Mouse (Mus musculus) G1E (cell line): ENCODE measurements around the gene 5730522E02Rik.

Experiments
- CTCF ChIP-seq: IDR thresholded peaks from 2 replicates; pipeline ENCODE4 v1.5.1; 2012; ENCODE audit warnings: low read depth, low read length, inconsistent platforms, mixed read lengths
- GATA1 ChIP-seq: IDR thresholded peaks from 2 replicates; pipeline ENCODE4 v1.6.1; 2012; ENCODE audit warnings: borderline replicate concordance, low read length, inconsistent platforms, mixed read lengths
- GATA2 ChIP-seq: IDR thresholded peaks from 2 replicates; pipeline ENCODE4 v1.6.1; 2012; ENCODE audit warnings: low read depth, low read length, inconsistent platforms, borderline replicate concordance
- POLR2AphosphoS5 ChIP-seq: IDR thresholded peaks from 2 replicates; pipeline ENCODE4 v1.6.1; 2012; ENCODE audit warnings: low read depth, low read length, inconsistent platforms; ENCODE audit not compliant: insufficient replicate concordance
- TAL1 ChIP-seq: conservative IDR thresholded peaks from 2 replicates; pipeline ENCODE4 v1.6.1; 2012; ENCODE audit warnings: low read depth, low read length, inconsistent platforms, mixed read lengths

- TF ChIP-seq TAL1 (no peak), CTCF (no peak), GATA1 (no peak), POLR2AphosphoS5 (no peak), GATA2 (no peak)
Observed at GRCm38 (mm10) chr11:25872317-25872716, 338.2 kb downstream of the 5730522E02Rik start.
